26 mouse cellular contexts compared by ENCODE assay signal in the genomic region with DNA sequence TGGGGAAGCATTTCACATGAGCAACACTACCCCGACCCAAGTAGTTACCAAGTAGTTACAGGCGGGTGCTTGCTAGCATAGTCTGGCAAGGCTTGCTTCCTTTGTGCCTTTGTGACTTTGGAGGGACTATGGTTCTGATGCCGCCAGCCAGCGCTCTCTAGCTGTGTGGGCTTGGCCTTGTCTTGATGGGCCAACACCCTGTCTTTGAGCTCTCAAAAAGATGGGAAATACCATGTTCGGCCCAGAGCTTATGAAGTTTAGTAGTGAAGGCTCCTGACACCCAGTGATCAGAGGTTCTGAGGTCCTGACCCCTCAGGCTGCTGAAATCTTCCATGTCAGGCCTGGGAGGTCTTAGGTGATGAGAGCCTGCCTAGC. TPM values are rescaled to one million over a fixed set of nuclear protein-coding genes. Genes with fewer than 3 reads are reported as not detected.
DNase-seq lines count a peak whose midpoint lies in the region; ATAC-seq and TF ChIP-seq lines count a peak whose summit lies in the region.
"Had no signal": no experiment of that assay in that cellular context is flagged by ENCODE, and none has a peak within 500 bp of the region (broad histone marks: within the 10 kb centered on the region; RNA-seq: fewer than 3 reads in every experiment).

No protein-coding gene starts in this region.

- no peak for TF ChIP-seq EP300 in CH12.LX (IDR thresholded peaks at IDR 0.05; ENCODE audit: low read length)

- TF ChIP-seq POLR2A in spleen, adult 2 months (IDR thresholded peaks at IDR 0.05; ENCODE audit: low read depth, low read length), result no peak
- TF ChIP-seq POLR2A in CH12.LX (IDR thresholded peaks at IDR 0.05; ENCODE audit: low read depth, low read length), result no peak; the same call in 1 of the 2 replicates
- TF ChIP-seq POLR2A in bone marrow macrophage, adult 2 months (IDR thresholded peaks at IDR 0.05; ENCODE audit: borderline replicate concordance, low read depth, low read length), result no peak

- ATAC-seq in liver, embryonic 12.5 days, result no peak
- ATAC-seq: activated CD4-positive, CD25-positive, alpha-beta regulatory T cell, adult 4 months; CD4-positive, CD25-positive, alpha-beta regulatory T cell, adult 4 months; forebrain, embryonic 14.5 days; forebrain, embryonic 16.5 days had no signal

- H3K79me2 ChIP-seq in CH12.LX (replicated peaks; ENCODE audit: control insufficient read depth, extremely low read depth, insufficient read depth, poor library complexity, severe bottlenecking), result peaks cover 89% of the 10 kb centered on the region

- no peak for TF ChIP-seq CTCF in spleen, adult 2 months (IDR thresholded peaks at IDR 0.05; ENCODE audit: extremely low read depth, insufficient read depth, insufficient read length, insufficient replicate concordance)
- TF ChIP-seq CTCF in CH12.LX (conservative IDR thresholded peaks at IDR 0.05 in 1 of 2, IDR thresholded peaks at IDR 0.05 in 1 of 2; ENCODE audit: low read depth in 2 of 2, low read length in 2 of 2), result no peak; a peak in 1 of 4 replicates
- no peak for TF ChIP-seq CTCF in bone marrow macrophage, adult 2 months (IDR thresholded peaks at IDR 0.05; ENCODE audit: low read depth, low read length)

- peak overlapping the region; percentile 29 for H3K9ac ChIP-seq in CH12.LX (ENCODE audit: insufficient read depth, low read depth)
- H3K9ac ChIP-seq in liver, embryonic 12.5 days, result no peak overlapping the region
- H3K9ac ChIP-seq: embryonic facial prominence, embryonic 13.5 days; embryonic facial prominence, embryonic 15.5 days; forebrain, embryonic 12.5 days had no signal

- no peak; the same call in none of the 2 replicates for TF ChIP-seq RAD21 in CH12.LX (IDR thresholded peaks at IDR 0.05; ENCODE audit: low read depth, low read length)

- 69% methylated on average over 5 of the region's 5 CpGs for WGBS in spleen, adult 2 months
- 80% methylated on average over 5 of the region's 5 CpGs for WGBS in liver, embryonic 12.5 days (ENCODE audit: insufficient replicate concordance)

- H3K4me1 ChIP-seq in spleen, adult 2 months (ENCODE audit: control insufficient read depth, insufficient read depth, insufficient read length), result peaks cover 31% of the 10 kb centered on the region
- H3K4me1 ChIP-seq in CH12.LX (ENCODE audit: control insufficient read depth in 1 of 2, insufficient read depth in 2 of 2), result peaks cover 26 to 67% of the 10 kb centered on the region in 2 experiments
- H3K4me1 ChIP-seq in bone marrow macrophage, adult 2 months (ENCODE audit: control insufficient read depth, insufficient read depth, low read length), result peaks cover 48% of the 10 kb centered on the region
- peaks cover 89% of the 10 kb centered on the region for H3K4me1 ChIP-seq in liver, embryonic 12.5 days

- intact Hi-C loops in heart, postnatal 25 days (cut with DNase I), result no loop called here

- H3K36me3 ChIP-seq in spleen, adult 2 months (ENCODE audit: control insufficient read depth, insufficient read depth, low read length), result no peaks in the 10 kb centered on the region
- peaks cover 0 to 2% of the 10 kb centered on the region in 2 experiments for H3K36me3 ChIP-seq in CH12.LX (replicated peaks in 1 of 2; ENCODE audit: control insufficient read depth in 1 of 2, insufficient read depth in 1 of 2, low read length in 1 of 2)
- no peaks in the 10 kb centered on the region for H3K36me3 ChIP-seq in liver, embryonic 12.5 days
- H3K36me3 ChIP-seq: embryonic facial prominence, embryonic 13.5 days; embryonic facial prominence, embryonic 15.5 days; forebrain, embryonic 10.5 days; forebrain, embryonic 12.5 days had no signal

- H3K4me2 ChIP-seq in CH12.LX (ENCODE audit: insufficient read depth, low read depth, poor library complexity, severe bottlenecking), result peak overlapping the region; percentile 60
- no peak overlapping the region for H3K4me2 ChIP-seq in liver, embryonic 12.5 days
- H3K4me2 ChIP-seq: embryonic facial prominence, embryonic 13.5 days; embryonic facial prominence, embryonic 15.5 days; forebrain, embryonic 12.5 days had no signal

- H3K4me3 ChIP-seq in spleen, adult 2 months (ENCODE audit: extremely low read depth, insufficient read depth, insufficient read length), result no peak overlapping the region
- H3K4me3 ChIP-seq in CH12.LX (replicated peaks in 1 of 3; ENCODE audit: low read depth in 2 of 3, low read length in 2 of 3, poor library complexity in 1 of 3), result peak overlapping the region; percentile 5 to 42 (median 36)
- no peak overlapping the region for H3K4me3 ChIP-seq in bone marrow macrophage, adult 2 months (ENCODE audit: insufficient read depth, low read length)
- H3K4me3 ChIP-seq in liver, embryonic 12.5 days, result no peak overlapping the region
- H3K4me3 ChIP-seq: embryonic facial prominence, embryonic 13.5 days; embryonic facial prominence, embryonic 15.5 days; erythroblast, embryonic 14.5 days; forebrain, embryonic 10.5 days; forebrain, embryonic 12.5 days had no signal

- in situ Hi-C loops in CH12.LX (cut with MboI; ENCODE audit: low pct_ligation_motif_present, low pct_unique_long_range_greater_than_20kb, low sequenced_read_pairs), result no loop called here

- H3K27me3 ChIP-seq in spleen, adult 2 months (ENCODE audit: control insufficient read depth, insufficient read depth, low read length), result peaks cover 8% of the 10 kb centered on the region
- H3K27me3 ChIP-seq in CH12.LX (replicated peaks), result no peaks in the 10 kb centered on the region
- no peaks in the 10 kb centered on the region; the same call in 1 of the 2 replicates for H3K27me3 ChIP-seq in liver, embryonic 12.5 days (replicated peaks)
- H3K27me3 ChIP-seq: embryonic facial prominence, embryonic 15.5 days had no signal

- peak overlapping the region; percentile 6; the same call in 1 of the 2 replicates for H3K27ac ChIP-seq in spleen, adult 2 months (ENCODE audit: insufficient read depth, low read length)
- H3K27ac ChIP-seq in CH12.LX (ENCODE audit: insufficient read depth, low read depth), result peak overlapping the region; percentile 98
- 0 out of 2 replicates have a peak overlapping the region, but pooled peaks have one; percentile 10 for H3K27ac ChIP-seq in bone marrow macrophage, adult 2 months (ENCODE audit: insufficient read depth, low read depth, low read length)
- H3K27ac ChIP-seq in liver, embryonic 12.5 days, result no peak overlapping the region
- H3K27ac ChIP-seq: embryonic facial prominence, embryonic 13.5 days; embryonic facial prominence, embryonic 15.5 days; forebrain, embryonic 10.5 days; forebrain, embryonic 12.5 days had no signal

- dilution Hi-C loops in CH12.LX (cut with MboI; ENCODE audit: extremely low pct_ligation_motif_present, extremely low pct_unique_long_range_greater_than_20kb, low sequenced_read_pairs), result no loop called here

- DNase-seq in spleen, adult 2 months (ENCODE audit: low read depth in 1 of 2, low spot score in 2 of 2), result no peak
- DNase-seq in spleen, postnatal 4 days (ENCODE audit: low spot score in 2 of 2), result no peak
- DNase-seq in CH12.LX (ENCODE audit: extremely low read depth), result no peak
- no peak for DNase-seq in heart, postnatal 25 days (ENCODE audit: low spot score)
- DNase-seq in urinary bladder, postnatal 36 days (ENCODE audit: low spot score in 2 of 2), result no peak
- DNase-seq: adrenal gland, adult 8-10 months; adrenal gland, postnatal 14 days; adrenal gland, postnatal 36 days; cerebellum, adult 11 months; cerebellum, adult 18-20 months; cerebellum, adult 8-10 months; cerebellum, adult 9-11 months; cerebellum, postnatal 14 days; cerebellum, postnatal 36 days; embryo, embryonic 11 days had no signal

- H3K9me3 ChIP-seq in CH12.LX (replicated peaks; ENCODE audit: low read length), result no peaks in the 10 kb centered on the region
- H3K9me3 ChIP-seq in liver, embryonic 12.5 days (replicated peaks), result no peaks in the 10 kb centered on the region
- H3K9me3 ChIP-seq: embryonic facial prominence, embryonic 13.5 days; embryonic facial prominence, embryonic 15.5 days; forebrain, embryonic 10.5 days; forebrain, embryonic 12.5 days had no signal

TF ChIP-seq in CH12.LX, 34 proteins besides CTCF, POLR2A, EP300 and RAD21 (continues in another document):
- TF ChIP-seq E2F4 (IDR thresholded peaks at IDR 0.05; ENCODE audit: insufficient replicate concordance, low read depth, low read length), result no peak
- no peak for TF ChIP-seq ELF1 (IDR thresholded peaks at IDR 0.05; ENCODE audit: low read depth, low read length)
- TF ChIP-seq BHLHE40 (IDR thresholded peaks at IDR 0.05; ENCODE audit: low read depth, low read length), result no peak
- TF ChIP-seq POLR2AphosphoS2 (IDR thresholded peaks at IDR 0.05; ENCODE audit: low read depth, low read length), result no peak
- TF ChIP-seq CHD1 (IDR thresholded peaks at IDR 0.05; ENCODE audit: low read depth, low read length), result 0 out of 2 replicates have a peak, but pooled peaks have one; percentile 66
- TF ChIP-seq USF2 (conservative IDR thresholded peaks at IDR 0.05; ENCODE audit: low read depth, low read length), result no peak
- TF ChIP-seq SIN3A (IDR thresholded peaks at IDR 0.05; ENCODE audit: low read length), result peak; percentile 6; the same call in 1 of the 2 replicates
- peak; percentile 38; the same call in 1 of the 2 replicates for TF ChIP-seq MXI1 (IDR thresholded peaks at IDR 0.05; ENCODE audit: low read depth, low read length)

RNA-seq across cellular contexts. Expression of a gene that starts 5.9 kb away (rescaled TPM):
- polyA plus RNA-seq in spleen, adult 2 months (2012; rRNA removed), result 22.2 and 26.0 TPM in 2 replicates
- 28.7 and 32.1 TPM in 2 replicates for total RNA-seq in CH12.LX (2012; rRNA removed)
- 14.1 and 15.3 TPM in 2 replicates for total RNA-seq in CH12.LX (2014; rRNA removed)
- 37.5 and 37.8 TPM in 2 replicates for polyA plus RNA-seq in CH12.LX (2012; ENCODE audit: insufficient read length, low read depth)
- 22.3 and 28.2 TPM in 2 replicates for polyA plus RNA-seq in bone marrow macrophage, adult 2 months (2012; ENCODE audit: insufficient read depth, insufficient read length, missing spikeins)
- total RNA-seq in heart, postnatal 25 days (2021), result 10 to 100 TPM; 14.7 to 18.2 TPM
- polyA plus RNA-seq in liver, embryonic 12.5 days (2016; fragmentation: Nextera tagmentation; extraction: Ambion mirVana), result 5.1 and 5.6 TPM in 2 replicates

RNA-seq across cellular contexts. Expression of a gene that starts 20.2 kb away (rescaled TPM):
- polyA plus RNA-seq in spleen, adult 2 months (2012; rRNA removed), result 7.0 and 8.2 TPM in 2 replicates
- total RNA-seq in CH12.LX (2012; rRNA removed), result 4.4 and 5.1 TPM in 2 replicates
- 3.1 and 4.7 TPM in 2 replicates for total RNA-seq in CH12.LX (2014; rRNA removed)
- polyA plus RNA-seq in CH12.LX (2012; ENCODE audit: insufficient read length, low read depth), result 6.7 and 8.4 TPM in 2 replicates
- 20.4 and 21.3 TPM in 2 replicates for polyA plus RNA-seq in bone marrow macrophage, adult 2 months (2012; ENCODE audit: insufficient read depth, insufficient read length, missing spikeins)
- total RNA-seq in heart, postnatal 25 days (2021), result 1 to 10 TPM; 9.3 to 9.8 TPM
- 8.8 and 9.5 TPM in 2 replicates for polyA plus RNA-seq in liver, embryonic 12.5 days (2016; fragmentation: Nextera tagmentation; extraction: Ambion mirVana)

RNA-seq across cellular contexts. Expression of a gene that starts 44.4 kb away (rescaled TPM):
- 31.1 and 36.7 TPM in 2 replicates for polyA plus RNA-seq in spleen, adult 2 months (2012; rRNA removed)
- total RNA-seq in CH12.LX (2012; rRNA removed) (28.4 and 29.3 TPM in 2 replicates), CH12.LX (2014; rRNA removed) (25.5 and 30.0 TPM in 2 replicates)
- polyA plus RNA-seq in CH12.LX (2012; ENCODE audit: insufficient read length, low read depth), result 27.6 and 34.5 TPM in 2 replicates
- 63.4 and 76.0 TPM in 2 replicates for polyA plus RNA-seq in bone marrow macrophage, adult 2 months (2012; ENCODE audit: insufficient read depth, insufficient read length, missing spikeins)
- total RNA-seq in heart, postnatal 25 days (2021), result 100 to 1,000 TPM; 297 to 304 TPM
- 27.9 and 30.8 TPM in 2 replicates for polyA plus RNA-seq in liver, embryonic 12.5 days (2016; fragmentation: Nextera tagmentation; extraction: Ambion mirVana)

Comparison
In these comparisons a context has a peak if more than half of its experiments do, and no peak if none do; other contexts are left out.
1. H3K4me3 ChIP-seq: peak in CH12.LX (3 of 3); none in spleen, adult 2 months (single experiment), bone marrow macrophage, adult 2 months (single experiment) and liver, embryonic 12.5 days (single experiment).